Mouse (Mus musculus) layer of hippocampus, postnatal 36 days (tissue): ENCODE results near the gene St6gal1. TPM values are rescaled to one million over a fixed set of nuclear protein-coding genes. Genes with fewer than 3 reads are reported as not detected.
"Not testable (repeated sequence)": the region's sequence is repeated elsewhere in the genome, so short reads cannot be mapped to it uniquely, and the experiment has no call there.

ENCODE experiments used
- DNase-seq, 2 experiments: peaks; one replicate each; pipeline ENCODE4 v3.0.0; 2022
- total RNA-seq, 2 experiments: library from RNA; stranded (reverse); gene quantifications; 2 replicates each; pipeline ENCODE4 v1.2.3; 2021

The St6gal1 gene
- total RNA-seq = 10 to 100 TPM; 16.5 to 18.1 TPM

GRCm38 (mm10) chr16:23224671-23225068, at the start of gene St6gal1:
TSS of gene St6gal1 (plus strand) at chr16:23224740.
- peak; percentile 62 to 67 for DNase-seq

- no peak for DNase-seq
Measured at GRCm38 (mm10) chr16:23174855-23175254, 49.7 kb upstream of the St6gal1 start.

- no peak for DNase-seq
Measured at GRCm38 (mm10) chr16:23175956-23176355, 48.6 kb upstream of the St6gal1 start.

- DNase-seq = no peak
Measured at GRCm38 (mm10) chr16:23177856-23178255, 46.7 kb upstream of the St6gal1 start.

GRCm38 (mm10) chr16:23178796-23179195, 45.7 kb upstream of the St6gal1 start:
- no peak for DNase-seq

GRCm38 (mm10) chr16:23179436-23179835, 45.1 kb upstream of the St6gal1 start:
- not testable (repeated sequence) for DNase-seq

- no peak for DNase-seq
Measured at GRCm38 (mm10) chr16:23181054-23181453, 43.5 kb upstream of the St6gal1 start.

- no peak for DNase-seq
Measured at GRCm38 (mm10) chr16:23181487-23181886, 43.1 kb upstream of the St6gal1 start.

GRCm38 (mm10) chr16:23181942-23182597, 42.5 kb upstream of the St6gal1 start:
- no peak for DNase-seq

- no peak for DNase-seq
Measured at GRCm38 (mm10) chr16:23185824-23186223, 38.7 kb upstream of the St6gal1 start.

- no peak for DNase-seq
Measured at GRCm38 (mm10) chr16:23186418-23186817, 38.1 kb upstream of the St6gal1 start.

- DNase-seq = no peak
Measured at GRCm38 (mm10) chr16:23187983-23188382, 36.6 kb upstream of the St6gal1 start.

GRCm38 (mm10) chr16:23189612-23190011, 34.9 kb upstream of the St6gal1 start:
- no peak for DNase-seq

GRCm38 (mm10) chr16:23191560-23192242, 32.8 kb upstream of the St6gal1 start:
- DNase-seq = no peak

- no peak for DNase-seq
Measured at GRCm38 (mm10) chr16:23195618-23196017, 28.9 kb upstream of the St6gal1 start.

GRCm38 (mm10) chr16:23196296-23196695, 28.2 kb upstream of the St6gal1 start:
- DNase-seq = no peak

GRCm38 (mm10) chr16:23196791-23197190, 27.7 kb upstream of the St6gal1 start:
- no peak for DNase-seq

GRCm38 (mm10) chr16:23201498-23201897, 23.0 kb upstream of the St6gal1 start:
- no peak for DNase-seq

GRCm38 (mm10) chr16:23214314-23214713, 10.2 kb upstream of the St6gal1 start:
- DNase-seq = no peak

- DNase-seq = no peak
Measured at GRCm38 (mm10) chr16:23215241-23215900, 9.2 kb upstream of the St6gal1 start.

- no peak for DNase-seq
Measured at GRCm38 (mm10) chr16:23216366-23216765, 8.2 kb upstream of the St6gal1 start.

- DNase-seq = no peak
Measured at GRCm38 (mm10) chr16:23218313-23218712, 6.2 kb upstream of the St6gal1 start.

- DNase-seq = no peak
Measured at GRCm38 (mm10) chr16:23223166-23223870, 1.2 kb upstream of the St6gal1 start.
